Comparison of ENCODE assay signal across 12 mouse cellular contexts in genomic region chr17:6102287-6102686, GRCm38 (mm10).
DNase-seq lines count a peak whose midpoint lies in the region.
"Had no signal": no experiment of that assay in that cellular context is flagged by ENCODE, and none has a peak within 500 bp of the region (broad histone marks: within the 10 kb centered on the region; RNA-seq: fewer than 3 reads in every experiment).

No protein-coding gene starts in this region.

- peak; percentile 34 for DNase-seq in cerebellum, adult 11-12 months
- DNase-seq in cerebellum, postnatal 10 days = no peak
- peak; percentile 45 for DNase-seq in cerebellum, adult 9-11 months
- no peak for DNase-seq in cerebellum, postnatal 14 days
- DNase-seq in right cerebral cortex, postnatal 10 days (ENCODE audit: low spot score in 2 of 2) = no peak
- DNase-seq: adrenal gland, adult 8-10 months; adrenal gland, postnatal 14 days; adrenal gland, postnatal 36 days; B cell, adult 2 months; cerebellum, adult 8-10 months; cerebellum, postnatal 36 days; embryo, embryonic 11 days had no signal

Comparison
In these comparisons a context has a peak if more than half of its experiments do, and no peak if none do; other contexts are left out.
1. DNase-seq: peak in cerebellum, adult 11-12 months (single experiment) and cerebellum, adult 9-11 months (single experiment); none in cerebellum, postnatal 10 days (0 of 2), cerebellum, postnatal 14 days (0 of 2) and right cerebral cortex, postnatal 10 days (0 of 2).